Mouse (Mus musculus) C2C12 (cell line): ENCODE measurements around the gene Trim23. TPM values are rescaled to one million over a fixed set of nuclear protein-coding genes. Genes with fewer than 3 reads are reported as not detected.

Experiments
- H3K27me3 ChIP-seq: one replicate; pipeline ENCODE4 v1.6.1; 2011; ENCODE audit not compliant: control insufficient read depth, insufficient read depth, insufficient read length
- H3K36me3 ChIP-seq: one replicate; pipeline ENCODE4 v1.6.1; 2011; ENCODE audit not compliant: control insufficient read depth, insufficient read depth
- H3K4me3 ChIP-seq: one replicate; pipeline ENCODE4 v1.5.1; 2011; ENCODE audit warnings: mild to moderate bottlenecking, control low read depth; ENCODE audit not compliant: poor library complexity, insufficient read depth, severe bottlenecking
- H3K79me2 ChIP-seq: one replicate; pipeline ENCODE4 v1.6.1; 2011; ENCODE audit not compliant: control insufficient read depth, insufficient read depth
- H3K79me3 ChIP-seq: one replicate; pipeline ENCODE4 v1.6.1; 2011; ENCODE audit warnings: low read depth, control low read depth
- H3ac ChIP-seq: one replicate; pipeline ENCODE3; 2011; ENCODE audit warnings: low read depth; ENCODE audit not compliant: control insufficient read depth, insufficient read length
- CEBPB ChIP-seq: IDR thresholded peaks from one replicate; pipeline ENCODE4 v1.6.1; 2011; ENCODE audit warnings: low read depth, mild to moderate bottlenecking, control low read depth, moderate library complexity
- CTCF ChIP-seq: IDR thresholded peaks from one replicate; pipeline ENCODE4 v1.5.1; 2011; ENCODE audit not compliant: control insufficient read depth, insufficient read depth, insufficient read length
- FOSL1 ChIP-seq: IDR thresholded peaks from one replicate; pipeline ENCODE4 v1.8.0; 2011; ENCODE audit warnings: mild to moderate bottlenecking, low read length; ENCODE audit not compliant: poor library complexity, insufficient read depth, severe bottlenecking
- MAX ChIP-seq: IDR thresholded peaks from one replicate; pipeline ENCODE4 v1.6.1; 2011; ENCODE audit warnings: mild to moderate bottlenecking, control low read depth
- MYOD1 ChIP-seq: IDR thresholded peaks from one replicate; pipeline ENCODE4 v1.6.1; 2011; ENCODE audit warnings: low read depth; ENCODE audit not compliant: control insufficient read depth, insufficient read length
- MYOG ChIP-seq: IDR thresholded peaks from one replicate; pipeline ENCODE4 v1.6.1; 2011; ENCODE audit not compliant: control insufficient read depth, insufficient read length; ENCODE audit errors: extremely low read depth
- USF1 ChIP-seq: IDR thresholded peaks from one replicate; pipeline ENCODE4 v1.6.1; 2011; ENCODE audit warnings: low read depth, mild to moderate bottlenecking, control low read depth, moderate library complexity
- long read RNA-seq, 2 experiments: library from polyadenylated mRNA; unstranded; transcript quantifications; one replicate each; pipeline ENCODE4 v2.0.0; 2019 to 2020
- polyA plus RNA-seq: library from polyadenylated mRNA; unstranded; fragments of >200 nt; fragmentation: generic; extraction: Trizol; gene quantifications from one replicate; pipeline ENCODE4 v1.2.1, GENCODE M21; 2012; ENCODE audit warnings: missing spikeins

The Trim23 gene
- polyA plus RNA-seq, result 3.0 TPM
- long read RNA-seq, experiment 1, transcript Trim23-201 (11 exons, 3,416 nt), result major isoform, 10 of 12 reads
- long read RNA-seq, experiment 1, partial matches to known transcripts, result 1 of 12 reads
- long read RNA-seq, experiment 1, other reads (novel, unspliced or antisense), result 1 of 12 reads
- long read RNA-seq, experiment 2, full-length matches to known transcripts, result 75 of 85 reads
- long read RNA-seq, experiment 2, partial matches to known transcripts, result 1 of 85 reads
- long read RNA-seq, experiment 2, other reads (novel, unspliced or antisense), result 9 of 85 reads

GRCm38 (mm10) chr13:104178650-104179121 lies at the start of gene Trim23:
Gene Trim23, plus strand, starts transcription at chr13:104178797.
- peaks cover 10% of the 10 kb centered on the region for H3K36me3 ChIP-seq
- H3K79me2 ChIP-seq, result peaks cover 60% of the 10 kb centered on the region
- H3K79me3 ChIP-seq, result peaks cover 41% of the 10 kb centered on the region
- H3K27me3 ChIP-seq, result no peaks in the 10 kb centered on the region
- TF ChIP-seq MAX, result peak; percentile 49
- TF ChIP-seq MYOD1, result no peak
- peak; percentile 21 for TF ChIP-seq USF1
- TF ChIP-seq CEBPB, result no peak
- peak within 1 kb of the TSS; percentile 98 for H3ac ChIP-seq
- H3K4me3 ChIP-seq, result peak within 1 kb of the TSS; percentile 92

- H3K36me3 ChIP-seq, result no peaks in the 10 kb centered on the region
- H3K79me2 ChIP-seq, result no peaks in the 10 kb centered on the region
- H3ac ChIP-seq, result no peak overlapping the region
- no peaks in the 10 kb centered on the region for H3K79me3 ChIP-seq
- no peak for TF ChIP-seq CTCF
- TF ChIP-seq MYOG, result no peak
- TF ChIP-seq CEBPB, result no peak
- no peak for TF ChIP-seq MAX
- TF ChIP-seq MYOD1, result no peak
- no peak for TF ChIP-seq USF1
- TF ChIP-seq FOSL1, result no peak
- no peaks in the 10 kb centered on the region for H3K27me3 ChIP-seq
- H3K4me3 ChIP-seq, result no peak overlapping the region
Measured at GRCm38 (mm10) chr13:104132561-104132960, 46.0 kb upstream of the Trim23 start.

- no peak overlapping the region for H3ac ChIP-seq
- no peaks in the 10 kb centered on the region for H3K79me3 ChIP-seq
- no peak for TF ChIP-seq CTCF
- H3K27me3 ChIP-seq, result no peaks in the 10 kb centered on the region
- no peak overlapping the region for H3K4me3 ChIP-seq
- no peaks in the 10 kb centered on the region for H3K79me2 ChIP-seq
- H3K36me3 ChIP-seq, result no peaks in the 10 kb centered on the region
Measured at GRCm38 (mm10) chr13:104134510-104135085, 44.0 kb upstream of the Trim23 start.

GRCm38 (mm10) chr13:104139369-104140209 lies 39.0 kb upstream of the Trim23 start:
- H3K4me3 ChIP-seq, result no peak overlapping the region
- H3K27me3 ChIP-seq, result no peaks in the 10 kb centered on the region
- no peaks in the 10 kb centered on the region for H3K79me3 ChIP-seq
- H3K36me3 ChIP-seq, result peaks cover 13% of the 10 kb centered on the region
- TF ChIP-seq MYOD1 (no peak), USF1 (no peak), MAX (no peak), MYOG (no peak), FOSL1 (no peak), CEBPB (no peak), CTCF (peak; percentile 43)
- H3ac ChIP-seq, result no peak overlapping the region
- H3K79me2 ChIP-seq, result no peaks in the 10 kb centered on the region

GRCm38 (mm10) chr13:104144871-104145270 lies 33.7 kb upstream of the Trim23 start:
- Histone ChIP-seq H3K4me3 (no peak overlapping the region), H3K79me2 (no peaks in the 10 kb centered on the region), H3K79me3 (no peaks in the 10 kb centered on the region), H3K27me3 (no peaks in the 10 kb centered on the region), H3K36me3 (peaks cover 42% of the 10 kb centered on the region), H3ac (no peak overlapping the region)
- TF ChIP-seq CEBPB (no peak), MYOD1 (no peak), FOSL1 (no peak), MYOG (no peak), USF1 (no peak), CTCF (no peak), MAX (no peak)

GRCm38 (mm10) chr13:104145646-104146045 lies 33.0 kb upstream of the Trim23 start:
- no peak for TF ChIP-seq CTCF
- TF ChIP-seq MYOD1, result no peak
- no peak for TF ChIP-seq CEBPB
- TF ChIP-seq MYOG, result no peak
- TF ChIP-seq USF1, result no peak
- no peak for TF ChIP-seq MAX
- no peak for TF ChIP-seq FOSL1
- no peak overlapping the region for H3K4me3 ChIP-seq
- no peak overlapping the region for H3ac ChIP-seq
- no peaks in the 10 kb centered on the region for H3K27me3 ChIP-seq
- no peaks in the 10 kb centered on the region for H3K79me3 ChIP-seq
- H3K36me3 ChIP-seq, result peaks cover 42% of the 10 kb centered on the region
- no peaks in the 10 kb centered on the region for H3K79me2 ChIP-seq
